29 mouse cellular contexts compared by ENCODE assay signal in genomic region chr3:127863571-127863970, GRCm38 (mm10). TPM values are rescaled to one million over a fixed set of nuclear protein-coding genes. Genes with fewer than 3 reads are reported as not detected.
A peak's percentile ranks its signal among the peaks of the same experiment; 100 is the strongest.
DNase-seq lines count a peak whose midpoint lies in the region; ATAC-seq and TF ChIP-seq lines count a peak whose summit lies in the region.
"Had no signal": no experiment of that assay in that cellular context is flagged by ENCODE, and none has a peak within 500 bp of the region (broad histone marks: within the 10 kb centered on the region; RNA-seq: fewer than 3 reads in every experiment).

No protein-coding gene starts in this region.

- 35% methylated on average over 3 of the region's 3 CpGs for WGBS in heart, adult 2 months
- WGBS in midbrain, embryonic 14.5 days = 71% methylated on average over 3 of the region's 3 CpGs
- WGBS in midbrain, embryonic 13.5 days = 65% methylated on average over 3 of the region's 3 CpGs

- no peaks in the 10 kb centered on the region for H3K79me2 ChIP-seq in heart, adult 2 months (replicated peaks; ENCODE audit: control insufficient read depth, insufficient read depth, low read length)

- H3K27ac ChIP-seq in heart, adult 2 months = peak overlapping the region; percentile 40; the same call in 1 of the 2 replicates
- H3K27ac ChIP-seq in midbrain, embryonic 14.5 days (replicated peaks; ENCODE audit: low read depth, low read length) = no peak overlapping the region
- H3K27ac ChIP-seq in midbrain, embryonic 13.5 days = no peak overlapping the region
- H3K27ac ChIP-seq: embryonic facial prominence, embryonic 15.5 days; forebrain, embryonic 12.5 days; hindbrain, embryonic 14.5 days; left cerebral cortex, adult 2 months; limb, embryonic 12.5 days; liver, embryonic 12.5 days; midbrain, embryonic 15.5 days had no signal

- H3K4me3 ChIP-seq in heart, adult 2 months = no peak overlapping the region
- H3K4me3 ChIP-seq in midbrain, embryonic 14.5 days (replicated peaks; ENCODE audit: low read depth, low read length) = no peak overlapping the region
- H3K4me3 ChIP-seq in midbrain, embryonic 13.5 days (replicated peaks) = no peak overlapping the region
- H3K4me3 ChIP-seq: embryonic facial prominence, embryonic 15.5 days; forebrain, embryonic 12.5 days; heart, embryonic 13.5 days; kidney, embryonic 15.5 days; left cerebral cortex, adult 2 months; limb, embryonic 12.5 days; liver, embryonic 12.5 days; megakaryocyte, embryonic 14.5 days; midbrain, embryonic 15.5 days; stomach, embryonic 15.5 days had no signal

- DNase-seq in heart, adult 2 months = no peak
- DNase-seq in heart, adult 18-20 months = no peak
- DNase-seq in midbrain, embryonic 14.5 days = peak; percentile 25
- no peak for DNase-seq in kidney, adult 11 months
- DNase-seq: adrenal gland, postnatal 14 days; B cell, adult 2 months; cerebellum, adult 18-20 months; gastrocnemius, postnatal 36 days; heart, postnatal 10 days; kidney, adult 18-20 months; kidney, postnatal 25 days; liver, postnatal 0 days; lung, postnatal 36 days; right cerebral cortex, postnatal 25 days; thymus, adult 2 months had no signal

- TF ChIP-seq EP300 in heart, adult 2 months (IDR thresholded peaks at IDR 0.05; ENCODE audit: insufficient read depth, low read depth, low read length) = no peak

- TF ChIP-seq CTCF in heart, adult 2 months (IDR thresholded peaks at IDR 0.05) = no peak

- no peaks in the 10 kb centered on the region for H3K36me3 ChIP-seq in heart, adult 2 months (ENCODE audit: control insufficient read depth, insufficient read depth, low read length)
- no peaks in the 10 kb centered on the region for H3K36me3 ChIP-seq in midbrain, embryonic 14.5 days (ENCODE audit: control insufficient read depth, insufficient read depth, low read length)
- H3K36me3 ChIP-seq in midbrain, embryonic 13.5 days = no peaks in the 10 kb centered on the region
- H3K36me3 ChIP-seq: embryonic facial prominence, embryonic 15.5 days; forebrain, embryonic 12.5 days; heart, embryonic 13.5 days; kidney, embryonic 15.5 days; limb, embryonic 12.5 days; midbrain, embryonic 15.5 days; stomach, embryonic 15.5 days had no signal

- no peaks in the 10 kb centered on the region for H3K27me3 ChIP-seq in heart, adult 2 months (ENCODE audit: control insufficient read depth, insufficient read depth, low read length)
- H3K27me3 ChIP-seq in midbrain, embryonic 14.5 days (ENCODE audit: control insufficient read depth, insufficient read depth, low read length) = no peaks in the 10 kb centered on the region
- H3K27me3 ChIP-seq in midbrain, embryonic 13.5 days = no peaks in the 10 kb centered on the region
- H3K27me3 ChIP-seq: embryonic facial prominence, embryonic 15.5 days; forebrain, embryonic 12.5 days; kidney, embryonic 15.5 days; limb, embryonic 12.5 days; liver, embryonic 12.5 days; megakaryocyte, embryonic 14.5 days; midbrain, embryonic 15.5 days; Patski; stomach, embryonic 15.5 days had no signal

- intact Hi-C loops in heart, adult 2 months (cut with DNase I) = no loop called here

- ATAC-seq in midbrain, embryonic 14.5 days (ENCODE audit: low FRiP score, low TSS enrichment) = no peak
- ATAC-seq in midbrain, embryonic 13.5 days = no peak
- peak; percentile 4 for ATAC-seq in inflammation-experienced regulatory T-cells, adult 6 months
- ATAC-seq: liver, embryonic 12.5 days; midbrain, embryonic 15.5 days; Patski had no signal

- H3K4me2 ChIP-seq in midbrain, embryonic 14.5 days (ENCODE audit: low read length) = no peak overlapping the region
- H3K4me2 ChIP-seq in midbrain, embryonic 13.5 days (replicated peaks) = no peak overlapping the region
- H3K4me2 ChIP-seq: embryonic facial prominence, embryonic 15.5 days; forebrain, embryonic 12.5 days; heart, embryonic 13.5 days; hindbrain, embryonic 14.5 days; kidney, embryonic 15.5 days; limb, embryonic 12.5 days; liver, embryonic 12.5 days; midbrain, embryonic 15.5 days; stomach, embryonic 15.5 days had no signal

- peaks cover 1% of the 10 kb centered on the region for H3K4me1 ChIP-seq in heart, adult 2 months (ENCODE audit: control insufficient read depth, insufficient read depth, low read length)
- no peaks in the 10 kb centered on the region for H3K4me1 ChIP-seq in midbrain, embryonic 14.5 days (ENCODE audit: control insufficient read depth, insufficient read depth, low read length)
- H3K4me1 ChIP-seq in midbrain, embryonic 13.5 days (replicated peaks) = peaks cover 7% of the 10 kb centered on the region
- H3K4me1 ChIP-seq: embryonic facial prominence, embryonic 15.5 days; kidney, embryonic 15.5 days; limb, embryonic 12.5 days; liver, embryonic 12.5 days had no signal

- 0 out of 2 replicates have a peak, but pooled peaks cover 4% of the 10 kb centered on the region for H3K9me3 ChIP-seq in midbrain, embryonic 14.5 days (ENCODE audit: control insufficient read depth, low read length)
- no peaks in the 10 kb centered on the region for H3K9me3 ChIP-seq in midbrain, embryonic 13.5 days
- H3K9me3 ChIP-seq: embryonic facial prominence, embryonic 15.5 days; forebrain, embryonic 12.5 days; heart, embryonic 13.5 days; kidney, embryonic 15.5 days; limb, embryonic 12.5 days; liver, embryonic 12.5 days; midbrain, embryonic 15.5 days; stomach, embryonic 15.5 days had no signal

- no peak overlapping the region for H3K9ac ChIP-seq in heart, adult 2 months (ENCODE audit: low read depth, low read length)
- no peak overlapping the region for H3K9ac ChIP-seq in midbrain, embryonic 14.5 days (replicated peaks; ENCODE audit: low read length)
- no peak overlapping the region for H3K9ac ChIP-seq in midbrain, embryonic 13.5 days (replicated peaks)
- H3K9ac ChIP-seq: embryonic facial prominence, embryonic 15.5 days; forebrain, embryonic 12.5 days; heart, embryonic 13.5 days; hindbrain, embryonic 14.5 days; kidney, embryonic 15.5 days; limb, embryonic 12.5 days; liver, embryonic 12.5 days; liver, postnatal 0 days; midbrain, embryonic 15.5 days; stomach, embryonic 15.5 days had no signal

- TF ChIP-seq POLR2A in heart, adult 2 months (IDR thresholded peaks at IDR 0.05; ENCODE audit: insufficient read depth, low read depth, low read length) = no peak

RNA-seq across cellular contexts. Expression of gene Ap1ar, which starts 26.2 kb away (rescaled TPM):
- 10 to 100 TPM; 17.6 to 18.2 TPM for total RNA-seq in heart, adult 2 months (2021)
- polyA plus RNA-seq in heart, adult 2 months (2012; rRNA removed) = 12.0 and 17.7 TPM in 2 replicates
- 10 to 100 TPM; 18.3 to 18.9 TPM for total RNA-seq in heart, adult 18-20 months (2021)
- polyA plus RNA-seq in midbrain, embryonic 14.5 days (2014; fragmentation: Nextera tagmentation; extraction: Ambion mirVana) = 83.4 and 89.2 TPM in 2 replicates
- polyA plus RNA-seq in midbrain, embryonic 13.5 days (2015; fragmentation: Nextera tagmentation; extraction: Ambion mirVana) = 70.8 and 75.9 TPM in 2 replicates
- polyA plus RNA-seq in inflammation-experienced regulatory T-cells, adult 6 months (2017; shearing (Covaris generic)) = 10 to 100 TPM; 22.7 to 25.8 (median 24.0) TPM

RNA-seq across cellular contexts. Expression of gene Fam241a, which starts 32.6 kb away (rescaled TPM):
- 1 to 10 TPM; 3.6 to 4.2 TPM for total RNA-seq in heart, adult 2 months (2021)
- polyA plus RNA-seq in heart, adult 2 months (2012; rRNA removed) = 1.3 and 1.7 TPM in 2 replicates
- 1 to 10 TPM; 4.0 to 5.1 TPM for total RNA-seq in heart, adult 18-20 months (2021)
- polyA plus RNA-seq in midbrain, embryonic 14.5 days (2014; fragmentation: Nextera tagmentation; extraction: Ambion mirVana) = 9.2 and 9.6 TPM in 2 replicates
- polyA plus RNA-seq in midbrain, embryonic 13.5 days (2015; fragmentation: Nextera tagmentation; extraction: Ambion mirVana) = 4.8 and 6.6 TPM in 2 replicates
- polyA plus RNA-seq in inflammation-experienced regulatory T-cells, adult 6 months (2017; shearing (Covaris generic)) = 1 to 10 TPM; 2.0 to 5.2 (median 3.9) TPM
